Mouse (Mus musculus) B cell, adult 62 days (primary cell): ENCODE measurements around the gene Rer1. TPM values are rescaled to one million over a fixed set of nuclear protein-coding genes. Genes with fewer than 3 reads are reported as not detected.

Source experiments
- total RNA-seq: library from RNA; stranded (reverse); gene quantifications from 4 replicates; pipeline ENCODE4 v1.2.4, GENCODE M21; 2023

The Rer1 gene
- 46.4 to 49.9 TPM (median 48.5 TPM) in 4 replicates for total RNA-seq

DNA sequence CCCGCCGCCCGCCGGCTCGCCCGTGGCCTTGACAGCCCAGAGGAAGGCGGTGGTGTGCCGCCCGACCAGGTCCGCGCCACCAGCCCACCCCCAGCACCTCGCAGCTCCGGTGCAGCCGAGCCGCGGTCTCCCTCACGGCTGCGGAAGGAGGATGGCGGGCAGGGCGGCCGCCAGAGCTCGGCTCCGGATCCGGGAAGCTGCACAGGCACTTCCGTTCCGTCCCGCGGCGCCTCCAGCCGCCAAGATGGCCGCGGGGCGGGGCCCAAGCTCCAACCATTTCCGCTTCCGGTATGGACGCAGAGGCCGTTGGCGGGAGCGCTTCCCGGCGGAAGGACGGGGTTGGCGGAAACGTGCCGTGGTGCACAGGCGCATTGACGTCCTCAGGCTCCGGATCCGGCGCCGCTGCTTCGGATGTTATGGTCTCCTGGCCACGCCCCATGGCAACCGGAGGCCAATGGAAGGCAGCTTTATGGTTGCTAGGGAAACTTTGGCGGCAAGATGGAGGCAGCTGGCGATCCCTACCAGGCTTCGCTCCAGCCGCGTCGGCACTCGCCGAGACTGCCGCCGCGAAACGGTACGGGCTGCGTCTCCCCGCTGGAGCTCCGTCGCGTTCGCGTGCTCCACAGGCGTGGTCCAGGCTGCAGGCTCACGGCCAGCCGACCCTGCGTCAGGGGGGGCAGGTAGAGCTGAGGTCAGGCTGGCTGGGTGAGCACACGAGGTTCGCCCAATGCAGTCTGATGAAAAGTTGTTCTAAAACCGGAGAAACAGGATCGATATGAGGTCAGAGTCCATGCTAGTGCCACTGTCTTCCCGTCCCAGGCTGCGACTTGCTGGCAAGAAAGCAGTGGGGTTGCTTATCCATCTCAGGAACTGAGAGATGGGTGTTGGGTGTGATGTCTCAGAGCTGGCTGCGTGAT is at the start of gene Rer1, which contains the start of gene Morn1:
Gene Rer1 (minus strand): TSS at position 275 of the 917 bp plus-strand sequence.
Gene Morn1 (plus strand): TSS at position 470 of the 917 bp plus-strand sequence.

DNA sequence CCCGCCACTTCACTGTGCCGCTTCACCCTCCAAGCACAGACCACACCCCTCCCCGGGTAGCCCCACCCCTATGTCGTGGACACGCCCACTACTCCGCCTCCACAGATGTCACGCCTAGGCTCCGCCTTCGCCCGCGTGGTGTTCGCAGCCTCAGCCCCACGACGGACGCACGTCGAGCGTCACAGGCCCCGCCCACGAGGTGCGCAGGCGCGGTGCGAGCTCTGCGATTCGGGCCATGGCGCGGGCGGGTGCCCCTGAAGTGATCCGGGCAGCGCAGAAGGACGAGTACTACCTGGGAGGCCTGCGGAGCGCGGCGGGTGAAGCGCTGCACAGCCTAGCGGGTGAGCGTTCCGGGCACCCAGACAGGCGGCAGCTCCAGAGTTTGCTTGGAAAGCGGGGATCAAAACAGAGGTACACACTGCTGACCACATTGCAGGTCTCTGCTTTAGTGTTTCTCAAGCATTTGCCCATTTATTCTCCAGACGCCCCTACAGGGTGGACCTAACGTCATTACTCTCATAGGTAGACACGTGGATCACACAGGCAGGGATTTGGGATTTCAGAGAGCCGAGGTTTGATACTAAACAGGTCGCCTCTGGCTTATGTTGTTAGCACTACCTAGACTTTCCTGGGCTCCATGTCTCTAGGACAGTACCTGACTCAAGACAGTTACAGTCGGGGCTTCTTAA is 19.2 kb downstream of the Rer1 start, which contains the start of gene Pex10:
Gene Pex10 (plus strand): TSS at position 183 of the 689 bp plus-strand sequence.

DNA sequence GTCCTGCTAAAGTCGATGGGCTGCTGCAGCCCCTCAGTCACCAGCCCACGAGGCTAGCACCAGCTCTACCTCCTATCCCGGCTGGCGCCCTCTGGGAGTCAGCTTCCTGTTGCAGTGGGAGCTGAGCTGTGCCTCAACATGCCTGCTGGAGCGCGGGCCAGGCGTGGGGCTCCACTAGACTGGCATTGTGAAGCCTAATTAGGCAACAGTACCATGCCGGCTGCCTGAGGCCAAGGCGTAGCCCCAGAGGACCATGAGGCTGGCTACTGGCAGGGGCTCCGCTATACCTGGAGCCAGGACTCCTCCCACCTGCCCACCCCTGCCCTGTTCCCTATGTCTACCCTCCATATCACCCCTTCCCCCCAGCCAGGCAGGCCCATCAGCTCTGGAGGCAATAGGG is 29.5 kb downstream of the Rer1 start, which contains the start of gene Plch2:
Gene Plch2 (minus strand): TSS at position 61 of the 400 bp plus-strand sequence.

Other genes with a start within 250 kb of the Rer1 start
- gene Ttc34, start 248.9 kb downstream of the Rer1 start, total RNA-seq, result not detected in 4 replicates
- not detected in 4 replicates for gene Mmel1, start 216.8 kb downstream of the Rer1 start, total RNA-seq
- 1.6 to 2.6 TPM (median 1.9 TPM) in 4 replicates for gene Fam213b, start 187.2 kb downstream of the Rer1 start, total RNA-seq
- gene Tnfrsf14, start 157.8 kb downstream of the Rer1 start, total RNA-seq, result 39.2 to 57.8 TPM (median 46.8 TPM) in 4 replicates
- gene Hes5, start 125.5 kb downstream of the Rer1 start, total RNA-seq, result 8.1 to 11.6 TPM (median 10.1 TPM) in 4 replicates
- 85.4 to 93.1 TPM (median 87.3 TPM) in 4 replicates for gene Pank4, start 122.3 kb downstream of the Rer1 start, total RNA-seq
- 0.16 to 0.91 TPM in 2 of 4 replicates, not detected in the others for gene Plch2, start 29.6 kb downstream of the Rer1 start, total RNA-seq
- 8.1 to 10.3 TPM (median 9.6 TPM) in 4 replicates for gene Pex10, start 19.4 kb downstream of the Rer1 start, total RNA-seq
- 2.7 to 5.3 TPM (median 3.9 TPM) in 4 replicates for gene Morn1, start 195 bp upstream of the Rer1 start, total RNA-seq
- gene Ski, start 136.2 kb upstream of the Rer1 start, total RNA-seq, result 50.0 to 53.9 TPM (median 50.4 TPM) in 4 replicates
- 34.2 to 42.7 TPM (median 37.0 TPM) in 4 replicates for gene Faap20, start 163.4 kb upstream of the Rer1 start, total RNA-seq